Mouse (Mus musculus): ENCODE measurements around the gene Uqcrc2. TPM values are rescaled to one million over a fixed set of nuclear protein-coding genes. Genes with fewer than 3 reads are reported as not detected.

Gene Uqcrc2
- polyA plus RNA-seq, 1 experiment, result 89.4 TPM

- TF ChIP-seq POLR2A (IDR thresholded peaks at IDR 0.05; ENCODE audit: control insufficient read depth, extremely low read depth, insufficient read depth, low read length, poor library complexity) (no peak), CTCF (IDR thresholded peaks at IDR 0.05; ENCODE audit: borderline replicate concordance, control insufficient read depth, extremely low read depth, insufficient read depth, low read length, poor library complexity) (no peak)
- DNase-seq, result no peak
- Histone ChIP-seq H3K27ac (ENCODE audit: control insufficient read depth, insufficient read depth, low read length) (no peak overlapping the region), H3K4me3 (ENCODE audit: control insufficient read depth, insufficient read depth, low read length) (no peak overlapping the region), H3K36me3 (ENCODE audit: control insufficient read depth, insufficient read depth, low read length) (no peaks in the 10 kb centered on the region), H3K4me1 (replicated peaks; ENCODE audit: control insufficient read depth, insufficient read depth, low read length) (peaks cover 5% of the 10 kb centered on the region), H3K27me3 (ENCODE audit: control insufficient read depth, insufficient read depth, low read length) (no peaks in the 10 kb centered on the region)
- WGBS, result 44% methylated on average over 1 of the region's 1 CpGs
These were observed 2.5 kb upstream of the Uqcrc2 start for GRCm38 (mm10) chr7:120632518-120632917.

- 12% methylated on average over 9 of the region's 9 CpGs for WGBS
- no peak for DNase-seq
- no peak overlapping the region for H3K27ac ChIP-seq (ENCODE audit: control insufficient read depth, insufficient read depth, low read length)
- H3K4me3 ChIP-seq (ENCODE audit: control insufficient read depth, insufficient read depth, low read length), result peak overlapping the region; percentile 77
- H3K4me1 ChIP-seq (replicated peaks; ENCODE audit: control insufficient read depth, insufficient read depth, low read length), result peaks cover 5% of the 10 kb centered on the region
- no peaks in the 10 kb centered on the region for H3K27me3 ChIP-seq (ENCODE audit: control insufficient read depth, insufficient read depth, low read length)
- peaks cover 5% of the 10 kb centered on the region for H3K36me3 ChIP-seq (ENCODE audit: control insufficient read depth, insufficient read depth, low read length)
- TF ChIP-seq CTCF (IDR thresholded peaks at IDR 0.05; ENCODE audit: borderline replicate concordance, control insufficient read depth, extremely low read depth, insufficient read depth, low read length, poor library complexity), result no peak
- no peak for TF ChIP-seq POLR2A (IDR thresholded peaks at IDR 0.05; ENCODE audit: control insufficient read depth, extremely low read depth, insufficient read depth, low read length, poor library complexity)
These were observed 675 bp upstream of the Uqcrc2 start for GRCm38 (mm10) chr7:120634301-120634700.

GRCm38 (mm10) chr7:120635362-120635781 is 396 bp downstream of the Uqcrc2 start:
- TF ChIP-seq POLR2A (IDR thresholded peaks at IDR 0.05; ENCODE audit: control insufficient read depth, extremely low read depth, insufficient read depth, low read length, poor library complexity) (no peak), CTCF (IDR thresholded peaks at IDR 0.05; ENCODE audit: borderline replicate concordance, control insufficient read depth, extremely low read depth, insufficient read depth, low read length, poor library complexity) (no peak)
- WGBS, result under 1% methylated on average over 32 of the region's 32 CpGs

GRCm38 (mm10) chr7:120635821-120636220 is 845 bp downstream of the Uqcrc2 start:
- WGBS, result under 1% methylated on average over 11 of the region's 11 CpGs
- TF ChIP-seq CTCF (IDR thresholded peaks at IDR 0.05; ENCODE audit: borderline replicate concordance, control insufficient read depth, extremely low read depth, insufficient read depth, low read length, poor library complexity), result no peak
- Histone ChIP-seq H3K27ac (ENCODE audit: control insufficient read depth, insufficient read depth, low read length) (peak overlapping the region; percentile 45), H3K4me1 (replicated peaks; ENCODE audit: control insufficient read depth, insufficient read depth, low read length) (peaks cover 5% of the 10 kb centered on the region), H3K4me3 (ENCODE audit: control insufficient read depth, insufficient read depth, low read length) (peak overlapping the region; percentile 77), H3K27me3 (ENCODE audit: control insufficient read depth, insufficient read depth, low read length) (no peaks in the 10 kb centered on the region), H3K36me3 (ENCODE audit: control insufficient read depth, insufficient read depth, low read length) (peaks cover 14% of the 10 kb centered on the region)
- peak; percentile 24 for DNase-seq

More at GRCm38 (mm10) chr7:120635362-120635781, 396 bp downstream of the Uqcrc2 start:
- peaks cover 10% of the 10 kb centered on the region for H3K36me3 ChIP-seq (ENCODE audit: control insufficient read depth, insufficient read depth, low read length)
- H3K4me1 ChIP-seq (replicated peaks; ENCODE audit: control insufficient read depth, insufficient read depth, low read length), result peaks cover 5% of the 10 kb centered on the region
- no peaks in the 10 kb centered on the region for H3K27me3 ChIP-seq (ENCODE audit: control insufficient read depth, insufficient read depth, low read length)
- H3K27ac ChIP-seq (ENCODE audit: control insufficient read depth, insufficient read depth, low read length), result peak overlapping the region; percentile 45
- H3K4me3 ChIP-seq (ENCODE audit: control insufficient read depth, insufficient read depth, low read length), result peak overlapping the region; percentile 77
- no peak for DNase-seq

- WGBS, result 95% methylated on average over 4 of the region's 4 CpGs
- H3K4me3 ChIP-seq (ENCODE audit: control insufficient read depth, insufficient read depth, low read length), result no peak overlapping the region
- no peak overlapping the region for H3K27ac ChIP-seq (ENCODE audit: control insufficient read depth, insufficient read depth, low read length)
- TF ChIP-seq CTCF (IDR thresholded peaks at IDR 0.05; ENCODE audit: borderline replicate concordance, control insufficient read depth, extremely low read depth, insufficient read depth, low read length, poor library complexity) (no peak), POLR2A (IDR thresholded peaks at IDR 0.05; ENCODE audit: control insufficient read depth, extremely low read depth, insufficient read depth, low read length, poor library complexity) (no peak)
- DNase-seq, result no peak
- H3K27me3 ChIP-seq (ENCODE audit: control insufficient read depth, insufficient read depth, low read length), result no peaks in the 10 kb centered on the region
- H3K36me3 ChIP-seq (ENCODE audit: control insufficient read depth, insufficient read depth, low read length), result peaks cover 62% of the 10 kb centered on the region
- H3K4me1 ChIP-seq (replicated peaks; ENCODE audit: control insufficient read depth, insufficient read depth, low read length), result no peaks in the 10 kb centered on the region
These were observed 8.2 kb downstream of the Uqcrc2 start for GRCm38 (mm10) chr7:120643217-120643616.

- Histone ChIP-seq H3K4me1 (replicated peaks; ENCODE audit: control insufficient read depth, insufficient read depth, low read length) (no peaks in the 10 kb centered on the region), H3K4me3 (ENCODE audit: control insufficient read depth, insufficient read depth, low read length) (no peak overlapping the region), H3K36me3 (ENCODE audit: control insufficient read depth, insufficient read depth, low read length) (peaks cover 86% of the 10 kb centered on the region), H3K27ac (ENCODE audit: control insufficient read depth, insufficient read depth, low read length) (no peak overlapping the region), H3K27me3 (ENCODE audit: control insufficient read depth, insufficient read depth, low read length) (no peaks in the 10 kb centered on the region)
- no peak for TF ChIP-seq CTCF (IDR thresholded peaks at IDR 0.05; ENCODE audit: borderline replicate concordance, control insufficient read depth, extremely low read depth, insufficient read depth, low read length, poor library complexity)
- no peak for TF ChIP-seq POLR2A (IDR thresholded peaks at IDR 0.05; ENCODE audit: control insufficient read depth, extremely low read depth, insufficient read depth, low read length, poor library complexity)
- WGBS, result 88% methylated on average over 2 of the region's 2 CpGs
- DNase-seq, result no peak
These were observed 12.9 kb downstream of the Uqcrc2 start for GRCm38 (mm10) chr7:120647849-120648248.

GRCm38 (mm10) chr7:120662079-120662478 is 27.1 kb downstream of the Uqcrc2 start:
- Histone ChIP-seq H3K4me1 (replicated peaks; ENCODE audit: control insufficient read depth, insufficient read depth, low read length) (no peaks in the 10 kb centered on the region), H3K27ac (ENCODE audit: control insufficient read depth, insufficient read depth, low read length) (no peak overlapping the region), H3K36me3 (ENCODE audit: control insufficient read depth, insufficient read depth, low read length) (peaks cover 34% of the 10 kb centered on the region), H3K27me3 (ENCODE audit: control insufficient read depth, insufficient read depth, low read length) (no peaks in the 10 kb centered on the region), H3K4me3 (ENCODE audit: control insufficient read depth, insufficient read depth, low read length) (no peak overlapping the region)
- no peak for TF ChIP-seq CTCF (IDR thresholded peaks at IDR 0.05; ENCODE audit: borderline replicate concordance, control insufficient read depth, extremely low read depth, insufficient read depth, low read length, poor library complexity)
- no peak for TF ChIP-seq POLR2A (IDR thresholded peaks at IDR 0.05; ENCODE audit: control insufficient read depth, extremely low read depth, insufficient read depth, low read length, poor library complexity)
- 66% methylated on average over 4 of the region's 4 CpGs for WGBS
- no peak for DNase-seq
